Mouse (Mus musculus) liver, postnatal 0 days (tissue): ENCODE data around the gene Osbpl7.

Experiments
- CTCF ChIP-seq: sonication (generic); IDR thresholded peaks from 2 replicates; pipeline ENCODE4 v1.5.1; 2016; ENCODE audit warnings: antibody characterized with exemption, low read depth
- EP300 ChIP-seq: IDR thresholded peaks from 2 replicates; pipeline ENCODE4 v1.6.1; 2016; ENCODE audit warnings: antibody characterized with exemption, low read depth, mild to moderate bottlenecking

DNA sequence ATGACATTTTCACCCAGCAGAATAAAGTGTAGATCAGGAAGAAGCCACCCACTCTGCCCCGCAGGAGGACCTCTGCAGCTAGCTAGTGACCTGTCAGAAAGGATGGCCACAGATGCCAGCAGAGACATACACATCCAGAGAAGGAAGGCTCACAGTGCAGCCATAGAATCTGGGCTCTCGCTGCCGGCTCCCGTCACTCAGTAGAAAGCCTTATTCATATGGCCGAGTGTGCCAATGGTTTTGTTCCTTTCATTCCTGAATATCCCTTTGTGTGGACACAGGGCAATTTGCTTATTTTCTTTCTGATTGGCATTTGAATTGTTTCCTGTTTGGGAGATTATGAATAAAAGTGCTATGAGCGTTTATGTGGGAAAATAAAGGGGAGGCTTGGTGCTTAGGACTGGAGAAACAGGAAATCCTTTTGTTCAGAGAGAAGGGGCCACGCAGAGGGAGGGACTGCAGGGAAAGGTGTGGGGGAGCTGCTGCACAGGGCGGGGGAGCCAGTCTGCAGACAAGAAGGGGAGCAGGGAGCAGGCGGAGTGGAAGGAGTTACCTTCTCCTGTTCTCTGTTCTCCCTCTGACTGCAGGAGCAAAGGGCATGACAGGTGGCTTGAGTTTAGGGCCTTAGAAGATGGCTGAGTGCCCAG is 13.0 kb downstream of the Osbpl7 start:
- TF ChIP-seq CTCF: no peak
- no peak for TF ChIP-seq EP300
